Mouse (Mus musculus) neutrophil, adult 83 days (primary cell): ENCODE measurements around the gene Pld2. TPM values are rescaled to one million over a fixed set of nuclear protein-coding genes. Genes with fewer than 3 reads are reported as not detected.

ENCODE experiments used
- total RNA-seq, 2 experiments: library from RNA; stranded (reverse); gene quantifications; one replicate each; pipeline ENCODE4 v1.2.4; 2023

Pld2 gene
- 1 to 10 TPM; 2.8 to 3.8 TPM for total RNA-seq

DNA sequence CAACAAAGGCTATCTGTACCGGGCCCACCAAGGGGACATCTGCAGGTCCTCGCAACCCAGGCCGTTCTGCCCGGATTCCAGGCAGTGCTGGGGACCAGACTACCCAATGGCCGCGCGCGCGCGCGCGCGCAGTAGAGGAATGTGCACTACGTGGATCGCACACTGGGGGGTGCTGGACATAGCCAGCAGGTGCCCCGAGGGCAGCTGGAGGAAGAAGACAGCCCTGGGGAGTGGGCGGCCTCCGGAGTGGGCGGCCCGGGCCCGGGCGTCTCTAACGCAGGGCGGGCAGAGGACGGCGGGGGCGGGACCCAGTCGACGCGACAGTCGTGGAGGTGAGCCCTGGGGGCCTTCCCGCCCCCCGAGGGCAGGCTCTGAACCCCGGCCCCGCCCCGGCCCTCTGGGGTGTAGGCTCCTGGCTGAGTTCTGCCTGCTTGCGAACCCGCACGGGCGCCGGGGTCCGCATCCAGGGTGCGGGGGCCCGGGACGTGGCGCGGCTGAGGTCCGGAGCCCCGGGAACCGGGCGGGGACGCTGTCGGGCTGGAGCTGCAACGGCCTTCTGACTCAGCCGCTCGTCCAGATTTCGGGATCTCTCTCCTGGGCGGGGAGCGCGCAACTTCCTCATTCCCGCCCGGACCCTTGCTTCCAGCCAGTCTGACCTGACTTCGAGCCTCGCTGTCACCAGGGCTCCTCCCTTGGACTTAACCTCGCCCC is at the start of gene Pld2:
Pld2 (plus strand) TSS at position 188 of the 711 bp plus-strand sequence.

DNA sequence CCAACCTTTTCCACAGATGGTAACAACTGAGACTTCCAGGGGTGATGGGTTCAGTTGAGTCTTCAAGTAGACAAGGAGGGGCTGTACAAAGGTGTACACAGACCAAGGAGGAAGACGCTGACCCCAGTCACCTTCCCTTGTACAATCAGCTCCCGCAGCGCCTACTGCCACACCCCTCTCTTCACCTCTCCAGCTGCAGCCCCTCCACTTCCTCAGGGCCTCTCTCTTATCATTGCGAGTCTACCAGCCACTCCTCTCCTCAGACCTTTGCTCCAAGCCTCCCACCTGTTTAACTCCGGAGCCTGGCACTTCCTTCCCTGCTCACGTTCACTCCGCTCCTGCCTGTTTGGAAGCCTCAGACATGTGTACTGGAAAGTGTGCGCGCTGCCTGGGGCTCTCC is 34.9 kb upstream of the Pld2 start, which contains the start of gene Tm4sf5:
Tm4sf5 (plus strand) TSS at position 275 of the 400 bp plus-strand sequence.

DNA sequence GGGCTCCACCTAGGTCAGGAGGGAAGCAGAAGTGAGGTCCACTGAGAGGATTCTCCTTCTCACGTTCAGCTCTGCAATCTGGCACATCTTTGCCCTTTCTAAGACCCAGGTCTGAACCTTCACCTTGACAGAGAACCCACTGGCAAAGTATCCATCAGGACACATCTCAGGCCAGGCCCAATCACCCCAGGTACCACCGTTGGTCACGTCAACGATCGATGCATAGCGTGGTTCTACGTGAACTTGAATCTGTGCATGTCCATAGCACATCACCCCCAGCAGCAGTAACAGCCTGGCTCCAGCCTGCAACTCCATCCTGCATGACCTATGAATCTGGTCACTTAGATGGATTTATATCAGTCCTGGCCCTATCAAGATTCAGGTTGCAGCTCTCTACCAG is 25.6 kb upstream of the Pld2 start, which contains the start of gene Vmo1:
Vmo1 (minus strand) TSS at position 329 of the 400 bp plus-strand sequence.

DNA sequence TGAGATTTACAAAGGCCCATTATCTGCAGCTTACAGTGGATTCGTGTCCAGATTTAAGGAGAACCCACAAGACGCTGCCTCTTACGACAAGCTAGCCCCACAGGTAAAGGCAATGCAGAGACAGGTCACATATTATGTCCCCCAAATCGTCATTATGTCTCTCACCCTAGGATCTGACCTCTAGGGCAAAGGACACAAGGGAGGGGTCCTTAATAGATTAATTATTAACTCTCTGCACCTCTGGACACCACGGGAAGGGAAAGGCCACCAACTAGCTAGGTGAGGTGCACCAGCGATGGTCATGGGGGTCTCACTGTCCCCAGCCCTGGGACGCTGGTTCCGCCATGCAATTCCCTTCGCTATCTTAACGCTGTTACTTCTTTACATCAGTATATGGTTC is 20.9 kb upstream of the Pld2 start, which contains the start of gene Gltpd2:
Gltpd2 (plus strand) TSS at position 274 of the 400 bp plus-strand sequence.

DNA sequence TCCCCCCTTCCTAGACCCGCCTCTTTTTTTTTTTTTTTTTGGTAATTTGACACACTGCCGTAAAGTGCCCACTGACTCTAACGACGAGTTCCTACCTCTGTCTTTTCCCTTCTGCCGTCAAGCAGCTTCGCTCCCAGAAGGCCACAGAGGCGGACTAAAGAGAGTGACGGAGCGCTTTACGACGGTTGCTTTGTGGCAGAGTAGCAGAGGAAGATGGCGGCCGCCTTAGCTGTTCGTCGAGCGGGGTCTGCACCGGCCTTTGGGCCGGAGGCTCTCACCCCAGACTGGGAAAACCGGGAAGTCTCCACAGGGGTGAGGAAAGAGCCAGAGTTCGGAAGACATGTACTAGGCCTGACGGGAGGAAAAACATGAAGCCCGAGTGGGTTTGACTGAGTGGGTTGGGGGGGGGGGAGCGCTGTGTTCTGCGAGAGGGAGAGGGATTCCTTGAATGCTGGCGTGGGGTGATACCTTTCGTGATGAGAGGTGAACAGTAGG is 14.6 kb upstream of the Pld2 start, which contains the start of gene Psmb6:
Psmb6 (plus strand) TSS at position 184 of the 495 bp plus-strand sequence.

DNA sequence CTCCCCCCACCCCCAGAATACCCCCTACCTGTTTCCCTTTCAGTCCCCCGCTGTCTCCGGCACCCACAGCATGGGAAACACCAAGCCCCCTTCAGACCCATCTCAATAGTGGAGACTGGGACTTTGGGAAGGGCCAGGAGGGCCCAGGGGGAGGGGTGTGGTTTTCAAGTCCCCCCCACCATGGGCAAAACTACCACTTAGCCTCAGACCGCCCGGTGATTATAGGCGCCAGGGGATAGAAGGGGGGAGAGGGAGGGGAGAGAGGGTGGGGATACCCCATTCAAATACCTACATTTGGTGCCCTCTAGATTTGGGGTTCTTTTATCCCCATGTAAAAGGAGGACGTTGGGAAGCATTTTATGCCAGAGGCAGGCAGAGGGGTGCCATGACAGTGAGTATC is 7.0 kb upstream of the Pld2 start, which contains the start of gene Gm40193:
Gm40193 (minus strand) TSS at position 101 of the 400 bp plus-strand sequence.

DNA sequence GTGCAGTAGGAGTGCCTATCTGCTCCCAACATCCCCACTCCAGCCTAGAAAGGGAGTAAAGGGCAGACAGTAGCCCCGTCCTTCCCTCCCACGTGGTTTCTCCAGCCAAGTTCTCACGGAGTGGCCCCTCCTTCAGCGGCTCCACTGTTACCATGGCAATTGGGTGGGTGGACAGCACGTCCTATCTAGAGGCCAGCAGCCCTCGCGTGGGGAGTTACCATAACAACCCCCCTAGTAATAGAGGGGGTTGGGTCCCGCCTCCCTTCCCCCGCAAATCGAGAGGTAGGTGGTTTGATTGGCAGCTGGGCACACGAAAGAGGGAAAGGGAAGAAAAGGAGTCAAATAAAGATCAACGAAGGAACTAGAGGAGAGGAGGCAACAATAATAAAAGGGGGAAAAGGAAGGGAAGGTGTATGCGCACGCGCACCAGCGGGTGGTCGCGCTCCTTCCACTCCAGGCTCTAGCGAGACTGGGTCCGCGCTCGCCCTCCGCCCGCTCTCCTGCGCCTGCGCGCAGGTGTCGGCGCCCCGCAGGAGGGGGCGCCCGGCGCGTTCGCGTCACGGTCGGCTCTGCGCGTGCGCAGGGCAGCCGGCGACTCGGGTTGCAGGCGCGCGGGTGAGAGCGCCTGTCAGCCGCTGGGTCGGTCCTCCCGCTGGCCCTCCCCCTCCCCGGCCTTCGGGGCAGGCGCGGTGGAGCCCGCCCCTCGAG is 22.6 kb downstream of the Pld2 start, which contains the start of gene Mink1:
Mink1 (plus strand) TSS at position 595 of the 708 bp plus-strand sequence.

Other genes starting within 250 kb of the Pld2 start
- 1 to 10 TPM in 1 of 2 experiments, under 1 TPM in 1; 0.62 to 1.0 TPM for gene Alox12e, start 217.4 kb upstream of the Pld2 start, total RNA-seq
- 10 to 100 TPM in 1 of 2 experiments, 1 to 10 TPM in 1; 3.3 to 17.8 TPM for gene Alox15, start 188.0 kb upstream of the Pld2 start, total RNA-seq
- gene Pelp1, start 130.0 kb upstream of the Pld2 start, total RNA-seq, result 10 to 100 TPM; 17.1 to 20.1 TPM
- gene Arrb2, start 107.4 kb upstream of the Pld2 start, total RNA-seq, result 100 to 1,000 TPM; 791 to 868 TPM
- gene Med11, start 88.1 kb upstream of the Pld2 start, total RNA-seq, result 10 to 100 TPM; 22.7 to 25.7 TPM
- under 1 TPM in 1 of 2 experiments, not detected in 1; 0.57 TPM for gene Zmynd15, start 80.6 kb upstream of the Pld2 start, total RNA-seq
- 1 to 10 TPM; 1.8 to 2.3 TPM for gene Cxcl16, start 80.1 kb upstream of the Pld2 start, total RNA-seq
- gene Tm4sf5, start 34.8 kb upstream of the Pld2 start, total RNA-seq, result not detected
- not detected for gene Vmo1, start 25.4 kb upstream of the Pld2 start, total RNA-seq
- not detected for gene Gltpd2, start 20.9 kb upstream of the Pld2 start, total RNA-seq
- 10 to 100 TPM; 93.7 to 98.2 TPM for gene Psmb6, start 14.7 kb upstream of the Pld2 start, total RNA-seq
- not detected for gene Gm40193, start 7.1 kb upstream of the Pld2 start, total RNA-seq
- 10 to 100 TPM; 30.4 to 35.9 TPM for gene Mink1, start 22.8 kb downstream of the Pld2 start, total RNA-seq
- gene 4930544D05Rik, start 75.8 kb downstream of the Pld2 start, total RNA-seq, result not detected
- gene Chrne, start 79.2 kb downstream of the Pld2 start, total RNA-seq, result not detected
- under 1 TPM; 0.44 to 0.92 TPM for gene Gp1ba, start 99.1 kb downstream of the Pld2 start, total RNA-seq
- gene Rnf167, start 107.2 kb downstream of the Pld2 start, total RNA-seq, result 100 to 1,000 TPM; 143 to 145 TPM
- 10 to 100 TPM; 88.4 to 89.0 TPM for gene Slc25a11, start 107.4 kb downstream of the Pld2 start, total RNA-seq
- gene Pfn1, start 114.6 kb downstream of the Pld2 start, total RNA-seq, result 1,000 to 10,000 TPM; 1,955 to 2,001 TPM
- gene Eno3, start 117.1 kb downstream of the Pld2 start, total RNA-seq, result 10 to 100 TPM in 1 of 2 experiments, 1 to 10 TPM in 1; 6.5 to 12.5 TPM
- gene Spag7, start 129.4 kb downstream of the Pld2 start, total RNA-seq, result 10 to 100 TPM; 34.4 to 37.7 TPM
- 10 to 100 TPM; 62.9 to 65.1 TPM for gene Camta2, start 148.0 kb downstream of the Pld2 start, total RNA-seq
- not detected for gene Inca1, start 160.1 kb downstream of the Pld2 start, total RNA-seq
- gene Kif1c, start 160.5 kb downstream of the Pld2 start, total RNA-seq, result 10 to 100 TPM; 25.3 to 29.9 TPM
- gene Zfp3, start 224.1 kb downstream of the Pld2 start, total RNA-seq, result under 1 TPM; 0.51 to 0.70 TPM